Mouse (Mus musculus): ENCODE measurements at regions not wholly inside any gene's neighbourhood (a gene's known extent, or its start where the extent isn't known, plus 50 kb on each side); places are given as distances from the start of the nearest gene placed in this dataset.

DNA sequence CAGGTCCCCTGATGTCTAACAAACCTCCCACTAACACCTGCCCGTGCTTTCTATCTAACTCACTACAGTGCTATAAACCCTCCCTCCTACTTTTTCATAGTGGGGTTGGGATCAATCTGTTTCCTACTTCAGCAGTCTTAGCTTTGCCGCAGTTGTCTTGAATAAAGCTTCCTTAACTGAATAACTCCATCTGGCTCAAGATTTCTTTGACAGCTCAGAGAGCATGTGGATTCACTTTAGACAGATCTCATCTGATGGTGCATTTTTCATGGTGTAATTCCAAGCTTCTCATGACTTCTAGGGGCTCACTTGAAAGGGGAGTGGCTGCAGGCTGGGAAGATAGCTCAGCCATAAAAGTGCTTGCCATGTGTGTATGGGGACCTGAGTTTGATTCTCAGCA, 313.2 kb upstream of the Dpyd start:
- DNase-seq: no peak

DNA sequence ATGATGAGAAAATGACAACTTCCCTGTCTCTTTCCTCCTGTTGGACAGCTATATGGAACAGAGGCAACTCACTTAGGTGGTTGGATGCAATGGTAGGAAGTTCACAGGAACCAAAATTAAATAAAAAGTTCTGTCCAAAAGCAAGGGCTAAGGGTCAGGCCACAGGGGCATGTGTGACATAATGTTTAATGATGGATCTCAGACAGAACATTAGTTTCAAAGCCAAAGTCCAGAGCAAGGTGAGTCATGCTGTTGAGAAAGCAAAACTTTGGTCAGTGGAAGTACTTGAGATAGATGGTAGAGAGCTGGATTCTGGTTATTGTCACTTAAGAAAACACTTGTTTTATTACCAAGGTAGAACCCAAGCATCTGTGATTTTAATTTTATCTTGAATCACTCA, 286.0 kb upstream of the Dpyd start:
- no peak for DNase-seq

DNA sequence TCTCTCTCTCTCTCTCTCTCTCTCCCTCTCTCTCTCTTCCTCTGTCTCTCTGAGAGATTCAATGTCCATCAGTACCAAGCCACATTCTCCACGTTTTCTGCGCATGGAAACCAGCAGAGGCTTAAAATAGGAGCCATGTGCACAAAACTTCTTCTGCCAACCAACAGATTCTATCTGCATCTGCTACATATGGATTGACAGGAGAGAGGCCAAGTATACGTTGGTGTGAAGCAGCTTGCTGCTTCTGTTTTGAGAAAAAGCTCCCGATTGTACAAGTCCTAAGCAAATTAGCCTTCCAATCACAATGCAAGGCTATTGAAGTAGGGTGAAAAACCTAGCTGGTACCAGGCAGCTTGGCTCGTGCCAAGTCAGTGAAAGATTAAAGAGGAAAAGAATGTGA, 283.7 kb upstream of the Dpyd start:
- no peak for DNase-seq

DNA sequence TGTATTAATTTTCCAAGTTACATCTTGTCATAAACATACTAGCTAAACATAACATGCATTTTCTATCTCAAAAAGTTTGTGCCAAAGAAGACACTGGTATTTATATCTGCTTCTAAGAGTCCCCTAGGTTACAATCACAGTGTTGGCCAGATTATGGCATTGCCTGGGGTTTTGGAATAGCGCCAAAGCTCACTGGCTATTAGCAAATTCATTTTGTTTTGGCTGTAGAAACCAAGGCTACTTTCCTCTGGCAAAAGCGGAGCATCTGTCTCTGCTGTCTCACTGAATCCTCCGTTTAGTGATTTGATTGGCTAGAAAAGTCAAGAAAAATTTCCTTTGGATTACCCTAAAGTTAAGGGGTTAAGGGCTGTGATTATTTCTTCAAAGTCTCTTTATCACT, 275.0 kb upstream of the Dpyd start:
- DNase-seq: no peak

DNA sequence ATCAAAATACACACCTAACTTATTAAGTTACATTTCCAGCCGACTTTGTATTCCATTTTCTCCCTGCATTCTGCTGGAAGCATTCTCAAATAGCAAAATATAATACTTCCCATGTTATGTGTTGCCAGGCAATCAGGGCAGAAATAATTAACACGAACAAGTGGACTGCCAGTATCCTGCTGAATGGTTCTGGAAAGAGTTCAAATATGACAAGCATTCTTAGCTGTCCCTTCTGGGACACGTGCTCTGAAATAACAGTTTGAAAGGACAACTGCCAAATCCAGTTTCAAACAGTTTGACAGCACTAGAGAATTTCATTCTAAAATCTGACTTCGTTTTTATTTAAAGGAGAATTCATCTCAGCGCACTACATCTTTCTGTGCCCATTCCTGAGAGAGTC, 236.8 kb upstream of the Dpyd start:
- no peak for DNase-seq

DNA sequence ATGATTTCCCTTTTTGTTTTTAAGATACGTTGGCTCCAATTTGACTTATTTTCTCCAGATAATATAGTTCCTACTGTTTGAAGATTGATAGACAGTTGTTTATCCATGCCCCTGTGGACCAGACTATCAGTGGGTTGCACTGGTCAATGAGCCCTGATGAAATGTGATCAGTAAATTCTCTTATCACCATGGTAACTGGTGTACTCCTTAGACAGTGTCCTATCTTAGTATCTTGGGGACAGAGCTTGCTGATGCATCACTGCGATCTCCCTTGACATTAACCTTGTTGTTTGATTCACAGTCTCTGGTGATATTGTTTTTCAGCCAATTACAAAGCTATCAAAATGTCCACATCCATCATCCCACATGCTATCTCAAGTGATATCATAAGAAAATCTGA, 233.7 kb upstream of the Dpyd start:
- no peak for DNase-seq

DNA sequence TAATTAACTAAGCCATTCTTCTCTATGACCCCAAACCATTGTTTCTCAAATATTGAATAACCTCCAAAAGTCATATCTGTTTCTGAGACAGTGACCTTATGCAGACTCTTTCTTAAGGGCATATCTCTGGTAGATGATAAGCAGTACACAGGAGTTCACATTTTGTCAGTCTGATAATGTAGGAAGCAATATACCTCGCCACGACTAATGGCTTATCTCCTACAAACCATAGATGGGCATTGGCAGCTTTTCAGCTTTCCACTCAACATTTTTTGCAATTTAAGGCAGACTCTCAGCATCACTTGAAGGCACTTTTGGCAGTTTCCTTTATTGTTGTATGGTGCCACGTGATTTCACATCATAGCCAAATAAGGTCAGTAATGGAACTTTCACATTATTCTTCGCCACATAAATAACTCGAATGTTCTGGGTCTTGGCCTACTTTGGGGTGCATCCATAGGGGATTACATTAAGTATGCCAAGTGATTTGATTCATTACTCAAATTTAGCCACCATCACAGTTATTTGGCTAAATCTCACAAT, 232.7 kb upstream of the Dpyd start:
- no peak for DNase-seq

DNA sequence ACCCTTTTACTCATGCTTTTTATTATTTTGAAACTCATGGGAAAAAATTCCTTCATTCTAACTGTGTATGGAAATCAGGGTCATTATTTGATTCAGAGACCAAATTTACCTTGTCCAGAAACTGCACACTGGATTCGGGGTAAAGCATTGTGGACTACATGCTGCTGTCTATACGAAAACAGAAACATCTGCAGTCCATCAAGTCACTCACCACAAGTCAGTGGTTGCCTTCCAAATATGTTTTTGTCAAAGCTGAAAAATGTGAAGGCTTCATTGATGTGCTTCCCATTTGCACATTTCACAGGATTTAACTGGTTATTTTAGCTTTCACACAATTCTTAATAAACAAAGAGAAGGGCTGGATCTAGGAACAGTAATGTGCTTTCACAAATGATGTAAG, 230.4 kb upstream of the Dpyd start:
- no peak for DNase-seq

DNA sequence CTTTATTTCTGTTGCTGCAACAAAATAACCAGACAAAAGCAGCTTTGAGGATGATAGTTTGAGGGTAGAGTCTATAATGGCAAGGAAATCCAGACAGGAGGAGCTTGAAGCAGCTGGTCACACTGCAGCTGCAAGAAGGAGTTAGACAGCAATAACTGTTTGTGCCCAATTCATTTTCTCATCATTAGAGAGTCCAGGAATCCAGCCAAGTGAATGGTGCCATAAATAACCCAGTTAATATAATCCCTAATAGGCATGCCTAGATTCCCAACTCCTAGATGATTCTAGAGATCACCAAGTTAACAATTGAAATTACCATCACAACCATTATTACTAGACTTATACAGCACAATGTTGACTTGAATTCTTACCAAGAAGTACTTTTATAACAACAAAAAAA, 223.2 kb upstream of the Dpyd start:
- DNase-seq: no peak

DNA sequence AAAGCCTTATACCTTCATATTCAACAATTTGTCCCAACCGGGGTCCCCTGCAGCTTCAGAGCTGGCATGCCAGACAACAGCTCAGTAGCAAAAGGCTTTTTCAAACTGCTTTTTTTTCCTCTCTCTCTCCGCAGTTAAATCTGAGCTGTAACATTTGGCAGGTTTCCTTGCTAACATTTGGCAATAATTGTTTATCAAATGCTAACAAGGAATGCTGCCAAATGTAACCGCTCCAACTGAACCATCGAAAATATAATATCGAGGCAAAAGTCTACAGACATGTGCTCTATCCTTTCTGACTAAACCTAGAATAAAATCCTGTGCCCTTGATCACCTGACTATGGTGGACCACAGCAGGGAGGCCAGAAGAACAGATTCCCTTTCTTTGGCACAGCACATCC, 200.2 kb upstream of the Dpyd start:
- DNase-seq: peak; percentile 12
